Mouse (Mus musculus) intestine, postnatal 0 days (tissue): ENCODE measurements at regions not wholly inside any gene's neighbourhood (a gene's known extent, or its start where the extent isn't known, plus 50 kb on each side); places are given as distances from the start of the nearest gene placed in this dataset.

Source experiments
- ATAC-seq: fragments of 200-750 bp; cut with Nextera tagmentation; 2 replicates; pipeline ENCODE4 v1.8.0; 2017; ENCODE audit warnings: mild to moderate bottlenecking, moderate TSS enrichment, moderate library complexity
- H3K27ac ChIP-seq: fragments of 300-500 bp; sonication (generic); 2 replicates; pipeline ENCODE4 v1.5.1; 2014; ENCODE audit warnings: mild to moderate bottlenecking, low read depth, low read length, moderate library complexity
- H3K27me3 ChIP-seq: fragments of 300-500 bp; sonication (generic); replicated peaks from 2 replicates; pipeline ENCODE4 v1.6.1; 2014; ENCODE audit warnings: low read length, mixed read lengths; ENCODE audit not compliant: control insufficient read depth, insufficient read depth
- H3K36me3 ChIP-seq: fragments of 300-500 bp; sonication (generic); 2 replicates; pipeline ENCODE4 v1.6.1; 2014; ENCODE audit warnings: mild to moderate bottlenecking, moderate library complexity; ENCODE audit not compliant: control insufficient read depth, insufficient read depth
- H3K4me1 ChIP-seq: fragments of 300-500 bp; sonication (generic); replicated peaks from 2 replicates; pipeline ENCODE4 v1.6.1; 2014; ENCODE audit warnings: antibody characterized with exemption, low read length, mixed read lengths; ENCODE audit not compliant: control insufficient read depth, insufficient read depth
- H3K4me2 ChIP-seq: fragments of 300-500 bp; sonication (generic); replicated peaks from 2 replicates; pipeline ENCODE4 v1.6.1; 2014; ENCODE audit warnings: low read depth, mild to moderate bottlenecking, moderate library complexity
- H3K4me3 ChIP-seq: fragments of 300-500 bp; sonication (generic); 2 replicates; pipeline ENCODE4 v1.5.1; 2014; ENCODE audit warnings: low read depth, low read length
- H3K9ac ChIP-seq: fragments of 300-500 bp; sonication (generic); 2 replicates; pipeline ENCODE4 v1.6.1; 2014; ENCODE audit warnings: mild to moderate bottlenecking, low read depth, low read length
- H3K9me3 ChIP-seq: fragments of 300-500 bp; sonication (generic); 2 replicates; pipeline ENCODE4 v1.6.1; 2016; ENCODE audit warnings: mixed run types; ENCODE audit not compliant: control insufficient read depth
- CTCF ChIP-seq: sonication (generic); IDR thresholded peaks from 2 replicates; pipeline ENCODE4 v1.5.1; 2016; ENCODE audit warnings: low read depth, mild to moderate bottlenecking, control low read depth, antibody characterized with exemption, moderate library complexity
- WGBS: fragments of 180-500 bp; shearing (Covaris S2); extraction: QIAGEN DNeasy Blood & Tissue Kit; methylation state at CpG from one replicate; pipeline ENCODE4 v1.1.7; 2014; 5-methylcytosine and 5-hydroxymethylcytosine counted together

DNA sequence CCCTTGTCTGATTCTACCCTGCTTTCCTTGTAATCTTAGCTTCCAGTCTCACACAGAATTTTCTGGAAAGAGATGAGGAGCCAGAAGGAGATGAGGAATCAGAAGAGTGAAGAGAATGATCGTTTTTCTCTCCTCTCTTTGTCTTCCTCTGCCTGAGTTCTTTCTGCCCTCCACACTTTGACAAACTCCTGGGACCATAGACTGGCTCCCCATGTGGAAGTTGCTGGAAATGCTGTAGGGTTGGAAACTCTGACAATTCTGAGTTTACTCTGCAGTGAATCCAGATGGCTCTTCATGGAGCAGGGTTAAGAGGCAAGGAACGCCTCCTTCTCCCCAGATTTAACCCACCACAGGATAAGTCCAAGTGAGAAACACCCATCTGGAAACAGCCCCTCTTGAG lies 408.7 kb downstream of the Tns1 start:
- H3K9ac ChIP-seq: no peak overlapping the region
- H3K9me3 ChIP-seq: no peaks in the 10 kb centered on the region
- H3K4me2 ChIP-seq: no peak overlapping the region
- H3K36me3 ChIP-seq: no peaks in the 10 kb centered on the region
- no peaks in the 10 kb centered on the region for H3K27me3 ChIP-seq
- TF ChIP-seq CTCF: peak; percentile 51
- ATAC-seq: no peak
- 56% methylated on average over 2 of the region's 2 CpGs for WGBS
- no peak overlapping the region for H3K4me3 ChIP-seq
- H3K27ac ChIP-seq: no peak overlapping the region
- H3K4me1 ChIP-seq: no peaks in the 10 kb centered on the region

DNA sequence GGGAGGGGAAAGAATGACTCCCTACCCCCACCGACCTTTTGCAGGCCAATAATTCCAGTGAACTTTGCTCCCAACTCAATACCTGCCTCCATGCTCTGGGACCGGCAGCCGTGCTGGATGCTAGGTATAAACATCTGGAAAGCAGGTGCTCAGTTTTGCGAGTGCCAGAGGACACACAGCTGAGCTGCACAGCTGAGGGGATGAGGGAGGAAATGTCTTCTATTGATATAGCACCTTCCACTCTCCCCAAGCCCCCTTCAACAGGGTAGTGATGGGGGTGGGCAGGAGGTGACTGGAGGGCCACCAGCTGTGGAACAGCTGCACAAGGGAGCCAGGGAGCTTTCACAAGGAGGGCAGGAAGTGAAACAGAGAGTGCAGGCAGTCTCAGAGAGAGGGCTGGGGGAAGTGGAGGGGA lies 421.8 kb downstream of the Tns1 start:
- H3K27me3 ChIP-seq: no peaks in the 10 kb centered on the region
- no peak overlapping the region for H3K27ac ChIP-seq
- H3K4me2 ChIP-seq: 0 out of 2 replicates have a peak overlapping the region, but pooled peaks have one; percentile 21
- peak; percentile 94 for ATAC-seq
- H3K4me3 ChIP-seq: no peak overlapping the region
- no peaks in the 10 kb centered on the region for H3K9me3 ChIP-seq
- peaks cover 12% of the 10 kb centered on the region; the same call in 1 of the 2 replicates for H3K4me1 ChIP-seq
- H3K9ac ChIP-seq: no peak overlapping the region
- TF ChIP-seq CTCF: no peak
- H3K36me3 ChIP-seq: no peaks in the 10 kb centered on the region
- 5% methylated on average over 4 of the region's 4 CpGs for WGBS

DNA sequence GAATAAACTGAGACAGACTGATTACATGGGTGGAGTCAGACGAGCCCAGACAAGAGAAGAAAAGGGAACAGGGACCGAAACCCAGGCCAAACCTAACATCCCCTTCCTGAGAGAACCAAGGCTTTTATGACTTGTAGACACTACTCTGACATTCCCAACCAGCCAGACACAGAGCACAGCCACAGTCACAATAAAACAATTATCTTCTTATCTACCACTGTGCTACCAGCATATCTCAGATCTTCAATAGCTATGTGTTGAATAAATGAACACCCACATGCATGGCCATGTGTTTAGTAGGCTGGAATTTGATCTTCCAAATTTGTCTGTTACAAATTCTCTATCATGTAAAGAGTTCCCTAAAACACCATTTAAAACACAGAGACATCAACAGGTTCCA lies 430.7 kb downstream of the Tns1 start:
- TF ChIP-seq CTCF: no peak
- no peak for ATAC-seq
- no peaks in the 10 kb centered on the region for H3K27me3 ChIP-seq
- no peaks in the 10 kb centered on the region for H3K36me3 ChIP-seq
- no peak overlapping the region for H3K9ac ChIP-seq
- 40% methylated on average over 2 of the region's 2 CpGs for WGBS
- no peaks in the 10 kb centered on the region for H3K9me3 ChIP-seq
- no peak overlapping the region for H3K4me2 ChIP-seq
- H3K4me3 ChIP-seq: no peak overlapping the region
- no peak overlapping the region for H3K27ac ChIP-seq
- no peaks in the 10 kb centered on the region for H3K4me1 ChIP-seq

DNA sequence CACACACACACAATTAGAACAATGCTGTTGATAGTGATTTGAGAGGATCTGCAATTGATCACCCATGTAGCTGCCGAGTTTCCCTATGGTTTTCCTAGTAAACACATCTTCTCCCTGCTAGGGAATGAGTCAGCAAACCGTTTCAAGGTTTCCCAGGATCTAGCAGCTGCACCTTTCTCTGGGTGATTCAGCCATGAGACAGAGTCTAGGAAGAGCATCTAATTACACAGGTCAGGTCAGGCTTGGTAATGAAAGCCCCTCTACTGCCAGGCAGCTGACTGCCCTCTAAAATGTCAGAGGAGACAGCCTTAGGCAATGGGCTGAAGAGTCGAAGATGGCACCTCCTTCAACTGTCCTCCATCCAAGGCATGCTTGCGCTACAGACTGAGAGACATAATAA lies 438.5 kb downstream of the Tns1 start:
- H3K4me3 ChIP-seq: no peak overlapping the region
- no peak overlapping the region for H3K27ac ChIP-seq
- TF ChIP-seq CTCF: no peak
- whole genome bisulfite sequencing: 61% methylated on average over 4 of the region's 4 CpGs
- ATAC-seq: no peak
- H3K9me3 ChIP-seq: no peaks in the 10 kb centered on the region
- 0 out of 2 replicates have a peak, but pooled peaks cover 4% of the 10 kb centered on the region for H3K4me1 ChIP-seq
- no peak overlapping the region for H3K4me2 ChIP-seq
- H3K9ac ChIP-seq: no peak overlapping the region
- H3K27me3 ChIP-seq: no peaks in the 10 kb centered on the region
- no peaks in the 10 kb centered on the region for H3K36me3 ChIP-seq

DNA sequence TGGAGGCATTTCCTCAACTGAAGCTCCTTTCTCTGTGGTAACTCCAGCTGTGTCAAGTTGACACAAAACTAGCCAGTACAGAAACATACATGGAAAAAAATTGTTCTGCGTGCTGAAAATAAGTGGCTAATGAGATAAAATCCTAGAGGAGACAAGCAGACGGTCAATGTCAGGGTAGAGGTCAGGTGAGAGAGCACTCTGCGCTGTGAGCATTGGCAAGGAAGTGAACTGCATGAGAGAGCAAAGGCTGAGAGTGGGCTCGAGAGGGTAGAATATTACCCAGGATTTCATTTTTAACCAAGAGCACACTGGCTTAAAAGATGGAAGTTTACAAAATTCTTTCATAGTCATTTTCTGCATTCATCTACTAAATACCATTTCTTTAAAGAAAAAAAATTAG lies 439.2 kb downstream of the Tns1 start:
- no peak overlapping the region for H3K4me3 ChIP-seq
- no peak overlapping the region for H3K4me2 ChIP-seq
- no peaks in the 10 kb centered on the region for H3K36me3 ChIP-seq
- WGBS: 75% methylated on average over 4 of the region's 4 CpGs
- H3K27ac ChIP-seq: no peak overlapping the region
- no peaks in the 10 kb centered on the region for H3K9me3 ChIP-seq
- no peak for TF ChIP-seq CTCF
- no peaks in the 10 kb centered on the region for H3K27me3 ChIP-seq
- no peak overlapping the region for H3K9ac ChIP-seq
- H3K4me1 ChIP-seq: 0 out of 2 replicates have a peak, but pooled peaks cover 4% of the 10 kb centered on the region
- no peak for ATAC-seq

DNA sequence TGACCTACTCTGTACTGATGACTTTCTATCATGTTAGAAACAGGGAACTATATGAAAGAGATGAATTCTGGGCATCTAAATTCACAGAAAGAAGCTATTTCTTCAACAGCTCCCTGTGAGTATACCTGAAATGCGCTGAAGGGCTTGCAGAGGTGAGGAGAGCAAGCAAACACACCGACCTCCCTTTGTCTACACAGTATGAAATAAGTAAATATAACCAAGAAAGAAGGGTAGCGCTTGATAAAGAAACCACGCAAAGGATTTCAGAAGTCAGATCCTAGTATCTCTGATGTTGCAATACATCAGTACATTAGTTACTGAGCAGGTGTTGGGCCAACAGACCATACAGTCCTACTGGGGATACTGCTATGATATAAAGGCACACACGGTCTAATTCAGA lies 440.1 kb downstream of the Tns1 start:
- Histone ChIP-seq H3K9ac (no peak overlapping the region), H3K27me3 (no peaks in the 10 kb centered on the region), H3K4me3 (no peak overlapping the region), H3K36me3 (no peaks in the 10 kb centered on the region), H3K4me2 (no peak overlapping the region), H3K9me3 (no peaks in the 10 kb centered on the region), H3K4me1 (0 out of 2 replicates have a peak, but pooled peaks cover 4% of the 10 kb centered on the region), H3K27ac (no peak overlapping the region)
- no peak for TF ChIP-seq CTCF
- ATAC-seq: no peak
- 48% methylated on average over 5 of the region's 5 CpGs for WGBS
